Mouse (Mus musculus): ENCODE data around the gene Rcn1. TPM values are rescaled to one million over a fixed set of nuclear protein-coding genes. Genes with fewer than 3 reads are reported as not detected.
A peak's percentile ranks its signal among the peaks of the same experiment; 100 is the strongest.

Gene Rcn1
- polyA plus RNA-seq, 1 experiment from 2014 or later = 100 TPM

DNA sequence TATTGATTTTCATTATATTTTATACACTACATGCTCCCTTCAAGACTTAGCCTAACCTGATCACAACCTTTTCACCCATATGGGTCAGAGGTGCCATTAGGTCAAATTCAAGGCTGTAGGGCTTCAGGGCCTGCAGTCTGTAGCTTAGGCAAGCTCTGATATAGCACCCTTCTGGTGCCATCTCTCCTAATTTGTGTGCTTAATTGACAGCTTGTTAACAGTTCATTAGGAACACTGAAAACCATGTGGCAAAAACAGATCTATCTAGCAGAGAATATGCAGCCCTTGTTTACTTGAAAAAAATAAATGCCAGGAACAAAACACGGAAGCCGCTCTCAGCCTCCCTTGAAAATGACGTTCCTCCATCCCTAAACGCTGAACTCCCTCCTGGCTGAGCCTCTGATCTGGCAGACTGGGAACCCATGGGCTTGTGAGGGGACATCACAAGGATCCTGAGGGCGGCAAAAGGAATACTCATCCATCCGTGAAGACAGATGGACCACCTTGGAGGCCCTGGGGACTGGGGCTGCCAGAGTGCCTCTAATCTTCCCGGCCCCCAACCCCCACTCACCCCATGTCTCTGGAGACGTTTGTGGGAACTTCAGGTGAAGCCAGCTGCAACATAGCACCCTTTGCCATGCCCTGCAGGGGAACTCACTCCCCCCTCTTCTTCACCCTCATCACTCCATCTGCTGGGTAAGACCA is 61.8 kb downstream of the Rcn1 start:
- no peaks in the 10 kb centered on the region; the same call in 1 of the 2 replicates for H3K27me3 ChIP-seq (ENCODE audit: control insufficient read depth, insufficient read depth, low read length)
- WGBS = 37% methylated on average over 8 of the region's 8 CpGs

DNA sequence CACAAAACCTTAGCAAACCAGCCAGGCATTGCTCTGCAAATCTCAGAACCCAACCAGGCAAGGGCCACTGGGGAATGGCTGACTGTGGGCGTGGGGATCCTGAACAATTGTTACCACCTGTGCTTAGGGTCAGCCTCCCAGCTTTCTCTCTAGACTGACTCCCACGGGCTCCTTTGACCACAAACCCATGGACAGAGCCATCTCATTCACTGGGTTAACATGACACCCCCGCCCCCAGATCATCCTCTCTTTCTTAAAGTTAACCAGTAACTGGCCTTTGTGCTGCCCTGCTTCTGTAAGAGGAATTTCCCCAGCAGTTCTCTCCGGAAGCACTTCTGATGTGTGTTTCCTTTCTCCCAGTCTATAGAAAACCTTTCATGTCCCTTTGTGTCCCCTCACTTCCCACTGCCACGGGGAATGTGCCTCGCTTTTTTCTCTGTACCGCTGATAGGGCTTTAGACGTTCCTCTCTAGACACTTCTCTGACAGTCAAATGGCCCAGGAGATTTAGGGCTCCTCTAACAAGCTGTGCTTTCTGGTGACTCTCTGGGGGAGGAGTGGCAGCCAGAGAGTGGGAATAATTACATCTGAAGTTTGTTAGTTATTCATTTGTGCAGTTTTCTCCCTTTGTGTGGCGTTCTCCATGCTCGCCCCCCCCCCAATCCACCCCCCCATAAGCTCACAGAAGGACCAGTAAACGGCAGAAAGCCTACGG is 62.6 kb downstream of the Rcn1 start:
- Histone ChIP-seq H3K4me3 (ENCODE audit: low read depth, low read length) (no peak overlapping the region), H3K27ac (ENCODE audit: low read depth, low read length) (no peak overlapping the region), H3K9ac (ENCODE audit: low read length) (no peak overlapping the region), H3K4me1 (ENCODE audit: control insufficient read depth, insufficient read depth, low read length) (peaks cover 5% of the 10 kb centered on the region), H3K4me2 (no peak overlapping the region), H3K36me3 (ENCODE audit: control insufficient read depth, insufficient read depth, low read length) (no peaks in the 10 kb centered on the region), H3K9me3 (ENCODE audit: control insufficient read depth, low read length) (no peaks in the 10 kb centered on the region), H3K27me3 (ENCODE audit: control insufficient read depth, insufficient read depth, low read length) (no peaks in the 10 kb centered on the region; the same call in 1 of the 2 replicates)
- 22% methylated on average over 12 of the region's 12 CpGs for WGBS
- ATAC-seq (ENCODE audit: low FRiP score) = no peak
- peak; percentile 87 for DNase-seq (ENCODE audit: low spot score, missing footprints)

More for the DNA sequence above, 61.8 kb downstream of the Rcn1 start:
- Histone ChIP-seq H3K9ac (ENCODE audit: low read length) (no peak overlapping the region), H3K4me2 (no peak overlapping the region), H3K36me3 (ENCODE audit: control insufficient read depth, insufficient read depth, low read length) (no peaks in the 10 kb centered on the region), H3K9me3 (ENCODE audit: control insufficient read depth, low read length) (no peaks in the 10 kb centered on the region), H3K4me1 (ENCODE audit: control insufficient read depth, insufficient read depth, low read length) (peaks cover 5% of the 10 kb centered on the region), H3K4me3 (ENCODE audit: low read depth, low read length) (no peak overlapping the region), H3K27ac (ENCODE audit: low read depth, low read length) (no peak overlapping the region)
- ATAC-seq (ENCODE audit: low FRiP score) (no peak), DNase-seq (ENCODE audit: low spot score, missing footprints) (no peak)

Other genes starting within 250 kb of the Rcn1 start
- gene Them7, start 175.0 kb downstream of the Rcn1 start, polyA plus RNA-seq (2014; fragmentation: Nextera tagmentation; extraction: Ambion mirVana) = 0.16 and 0.17 TPM in 2 replicates

All from midbrain, embryonic 11.5 days (tissue).